Mouse (Mus musculus): ENCODE measurements at regions not wholly inside any gene's neighbourhood (a gene's known extent, or its start where the extent isn't known, plus 50 kb on each side); places are given as distances from the start of the nearest gene placed in this dataset.

DNA sequence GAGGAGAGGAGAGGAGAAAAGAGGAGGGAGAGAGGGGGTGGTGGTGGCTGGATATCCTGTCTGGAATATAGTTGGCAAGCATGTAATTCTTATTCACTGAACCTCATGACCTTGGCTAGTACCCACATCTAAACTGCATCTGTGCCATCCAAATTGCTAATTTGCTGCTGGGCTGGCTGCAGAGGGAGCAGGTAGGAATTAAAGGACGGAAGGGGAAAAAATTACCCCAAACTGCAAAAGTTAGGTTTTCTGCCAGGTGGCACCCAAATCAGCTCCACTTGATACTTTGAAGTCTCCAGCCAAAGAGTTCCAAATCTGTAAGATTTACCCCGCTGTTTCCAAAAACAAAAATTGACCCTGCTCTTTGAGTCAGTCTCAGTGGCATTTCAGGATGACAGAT, 466.2 kb upstream of the Tnp1 start:
- Histone ChIP-seq H3K4me3 (ENCODE audit: insufficient read depth, low read depth, low read length) (no peak overlapping the region), H3K4me1 (ENCODE audit: control insufficient read depth, insufficient read depth, low read length) (peaks cover 9% of the 10 kb centered on the region; the same call in 1 of the 2 replicates), H3K36me3 (ENCODE audit: control insufficient read depth, insufficient read depth, low read length) (no peaks in the 10 kb centered on the region), H3K27me3 (replicated peaks; ENCODE audit: control insufficient read depth, insufficient read depth, low read length) (no peaks in the 10 kb centered on the region), H3K27ac (ENCODE audit: insufficient read depth, low read depth, low read length) (no peak overlapping the region)
- TF ChIP-seq POLR2A (IDR thresholded peaks at IDR 0.05; ENCODE audit: low read depth, low read length): no peak
- TF ChIP-seq CTCF (conservative IDR thresholded peaks at IDR 0.05; ENCODE audit: insufficient read depth, insufficient read length, low read depth, low read length): no peak
- WGBS: 53% methylated on average over 2 of the region's 2 CpGs
- peak; percentile 33 for DNase-seq

DNA sequence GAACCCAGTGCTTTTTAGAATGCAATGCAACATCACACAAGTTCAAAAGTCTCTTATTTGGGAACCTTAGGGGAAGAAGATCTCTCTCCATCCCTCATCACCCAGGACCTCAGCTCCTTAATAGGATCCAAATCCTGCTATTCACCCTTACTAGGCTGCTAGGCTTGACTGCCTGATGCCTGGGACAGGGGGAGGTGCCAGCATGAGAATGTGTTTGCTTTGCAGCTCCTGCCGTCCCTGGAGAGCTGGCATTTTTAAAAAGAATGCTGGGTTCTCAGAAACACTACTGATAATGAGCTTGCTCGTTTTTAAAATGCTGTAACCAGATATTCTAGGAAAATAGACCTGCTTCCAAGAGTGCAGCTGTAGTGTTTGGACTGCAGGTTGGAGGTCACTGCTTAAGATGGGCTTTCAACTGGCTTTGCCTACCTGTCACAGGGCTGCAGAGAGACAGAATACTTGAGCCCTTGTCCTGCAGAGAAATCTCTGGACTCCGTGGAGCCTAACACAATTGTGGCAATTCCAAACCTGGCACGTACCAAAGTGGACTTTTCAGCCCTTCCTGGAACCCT, 463.7 kb upstream of the Tnp1 start:
- Histone ChIP-seq H3K4me1 (ENCODE audit: control insufficient read depth, insufficient read depth, low read length) (peaks cover 9% of the 10 kb centered on the region; the same call in 1 of the 2 replicates), H3K27ac (ENCODE audit: insufficient read depth, low read depth, low read length) (no peak overlapping the region), H3K36me3 (ENCODE audit: control insufficient read depth, insufficient read depth, low read length) (no peaks in the 10 kb centered on the region), H3K27me3 (replicated peaks; ENCODE audit: control insufficient read depth, insufficient read depth, low read length) (no peaks in the 10 kb centered on the region), H3K4me3 (ENCODE audit: insufficient read depth, low read depth, low read length) (no peak overlapping the region)
- no peak for TF ChIP-seq CTCF (conservative IDR thresholded peaks at IDR 0.05; ENCODE audit: insufficient read depth, insufficient read length, low read depth, low read length)
- WGBS: 28% methylated on average over 4 of the region's 4 CpGs
- DNase-seq: peak; percentile 78

DNA sequence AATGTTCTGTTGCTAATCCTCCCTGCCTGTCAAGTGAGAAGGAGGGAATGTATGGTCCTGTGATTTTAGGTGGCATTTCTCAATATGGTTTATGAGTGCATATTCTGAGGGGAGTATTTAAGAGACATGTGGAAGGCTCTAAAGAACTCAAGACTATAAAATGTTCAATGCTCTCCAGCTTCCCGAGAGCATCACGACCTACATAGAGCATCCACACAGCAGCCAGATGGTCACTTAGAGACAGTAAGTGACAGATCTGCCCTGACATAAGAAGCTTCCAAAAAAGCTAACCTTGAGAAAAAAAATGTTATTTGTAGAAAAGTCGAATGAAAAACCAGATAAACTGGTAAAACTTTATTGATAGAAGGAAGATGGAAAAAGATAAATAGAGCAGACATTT, 444.9 kb upstream of the Tnp1 start:
- H3K27ac ChIP-seq (ENCODE audit: insufficient read depth, low read depth, low read length): no peak overlapping the region
- H3K4me3 ChIP-seq (ENCODE audit: insufficient read depth, low read depth, low read length): no peak overlapping the region
- H3K4me1 ChIP-seq (ENCODE audit: control insufficient read depth, insufficient read depth, low read length): no peaks in the 10 kb centered on the region
- no peaks in the 10 kb centered on the region for H3K27me3 ChIP-seq (replicated peaks; ENCODE audit: control insufficient read depth, insufficient read depth, low read length)
- H3K36me3 ChIP-seq (ENCODE audit: control insufficient read depth, insufficient read depth, low read length): no peaks in the 10 kb centered on the region
- no peak for TF ChIP-seq POLR2A (IDR thresholded peaks at IDR 0.05; ENCODE audit: low read depth, low read length)
- no peak for TF ChIP-seq CTCF (conservative IDR thresholded peaks at IDR 0.05; ENCODE audit: insufficient read depth, insufficient read length, low read depth, low read length)
- no peak for DNase-seq
- WGBS: 80% methylated on average over 3 of the region's 3 CpGs

DNA sequence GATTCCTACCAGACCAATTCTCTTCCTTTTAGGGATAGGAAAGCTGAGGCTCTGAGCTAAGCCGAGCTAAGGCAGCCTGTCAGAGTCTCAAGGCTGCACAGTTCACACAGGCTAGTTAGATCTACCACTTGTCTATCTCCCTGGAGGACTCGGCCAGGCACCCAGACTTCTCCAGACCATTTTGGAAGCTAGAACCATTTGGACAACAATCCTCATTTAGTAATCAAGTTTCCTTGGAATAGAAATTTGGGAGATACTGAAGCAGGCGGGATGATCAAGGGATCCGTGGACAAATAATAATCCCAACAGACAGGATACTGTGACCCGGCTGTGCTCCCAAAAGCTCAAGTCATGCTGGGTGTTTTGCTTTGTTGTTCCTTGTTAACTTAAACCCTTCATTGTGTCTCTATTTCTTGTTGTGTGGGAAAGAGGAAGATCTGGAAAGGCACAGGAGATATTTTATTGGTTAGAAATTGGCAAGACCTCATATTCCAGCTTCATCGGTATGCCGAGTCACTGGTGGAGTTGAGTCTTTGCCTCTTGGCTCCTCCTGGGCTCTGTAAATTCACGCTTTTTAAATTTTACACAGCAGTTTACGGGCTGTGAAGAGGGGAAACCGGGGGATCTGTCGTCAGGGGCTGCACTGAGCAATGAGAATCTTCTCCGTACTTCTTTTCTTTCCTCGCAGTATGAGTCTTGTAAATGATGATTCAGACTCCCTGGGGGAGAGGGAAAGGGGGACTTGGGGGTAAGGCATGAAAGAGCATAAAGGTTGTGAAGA, 444.2 kb upstream of the Tnp1 start:
- 76% methylated on average over 13 of the region's 13 CpGs for WGBS
- TF ChIP-seq POLR2A (IDR thresholded peaks at IDR 0.05; ENCODE audit: low read depth, low read length) (no peak), CTCF (conservative IDR thresholded peaks at IDR 0.05; ENCODE audit: insufficient read depth, insufficient read length, low read depth, low read length) (no peak)
- DNase-seq: no peak
- no peak overlapping the region for H3K4me3 ChIP-seq (ENCODE audit: insufficient read depth, low read depth, low read length)
- no peaks in the 10 kb centered on the region for H3K36me3 ChIP-seq (ENCODE audit: control insufficient read depth, insufficient read depth, low read length)
- no peaks in the 10 kb centered on the region for H3K27me3 ChIP-seq (replicated peaks; ENCODE audit: control insufficient read depth, insufficient read depth, low read length)
- H3K4me1 ChIP-seq (ENCODE audit: control insufficient read depth, insufficient read depth, low read length): no peaks in the 10 kb centered on the region
- H3K27ac ChIP-seq (ENCODE audit: insufficient read depth, low read depth, low read length): no peak overlapping the region

DNA sequence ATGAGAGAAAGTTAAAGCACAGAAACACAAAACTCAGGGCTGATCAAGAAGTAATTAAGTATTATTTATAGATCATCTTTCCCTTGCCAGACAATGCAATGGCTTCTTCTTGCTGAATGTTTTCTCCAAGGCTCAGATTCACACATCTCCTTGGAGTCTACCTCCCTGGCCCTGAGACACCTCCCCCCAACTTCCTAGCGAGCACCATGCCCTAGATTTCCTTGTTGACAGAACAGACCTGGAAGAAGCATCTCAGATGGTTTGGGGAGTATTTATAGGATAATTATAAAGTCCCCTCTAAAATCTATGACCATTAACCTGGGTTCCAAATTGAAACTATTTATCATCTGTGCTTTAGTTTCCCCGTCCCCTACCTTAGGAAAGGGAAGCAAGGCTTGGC, 441.6 kb upstream of the Tnp1 start:
- Histone ChIP-seq H3K27ac (ENCODE audit: insufficient read depth, low read depth, low read length) (no peak overlapping the region), H3K4me1 (ENCODE audit: control insufficient read depth, insufficient read depth, low read length) (no peaks in the 10 kb centered on the region), H3K4me3 (ENCODE audit: insufficient read depth, low read depth, low read length) (no peak overlapping the region), H3K36me3 (ENCODE audit: control insufficient read depth, insufficient read depth, low read length) (no peaks in the 10 kb centered on the region), H3K27me3 (replicated peaks; ENCODE audit: control insufficient read depth, insufficient read depth, low read length) (no peaks in the 10 kb centered on the region)
- TF ChIP-seq CTCF (conservative IDR thresholded peaks at IDR 0.05; ENCODE audit: insufficient read depth, insufficient read length, low read depth, low read length) (no peak), POLR2A (IDR thresholded peaks at IDR 0.05; ENCODE audit: low read depth, low read length) (no peak)
- DNase-seq: no peak
- 88% methylated on average over 2 of the region's 2 CpGs for WGBS

DNA sequence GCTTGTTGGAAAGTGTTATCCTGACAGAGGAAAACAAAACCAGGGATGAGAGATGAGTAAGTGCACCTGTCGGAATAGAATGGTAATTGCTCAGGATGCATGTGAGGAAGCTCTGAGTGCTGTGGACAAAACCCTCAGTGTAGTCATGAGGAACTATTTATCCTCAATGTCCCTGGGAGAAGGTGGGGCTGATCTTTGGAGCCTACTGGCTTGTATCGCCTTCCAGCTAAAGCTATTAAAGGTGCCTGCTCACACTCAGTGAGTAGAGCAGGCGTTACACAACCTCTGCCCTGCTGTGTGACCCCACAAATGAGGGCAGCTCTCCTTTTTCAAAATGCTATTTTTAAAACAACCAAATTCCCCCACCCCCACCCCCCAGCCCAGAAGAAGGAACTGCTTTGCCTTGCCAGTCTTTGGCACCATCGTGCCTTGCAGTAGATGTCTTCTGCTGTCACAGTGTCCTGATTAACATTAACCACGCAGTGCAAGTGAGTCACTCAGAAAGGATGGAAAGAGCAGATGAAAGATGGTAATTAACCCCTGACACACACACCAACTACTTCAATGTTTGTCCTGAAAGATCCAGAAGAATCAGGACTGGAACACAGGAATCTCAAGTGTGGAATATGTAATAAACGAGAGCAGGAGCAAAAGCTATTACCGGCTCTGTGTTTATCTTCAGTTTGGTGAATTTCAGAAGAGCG, 440.8 kb upstream of the Tnp1 start:
- no peaks in the 10 kb centered on the region for H3K4me1 ChIP-seq (ENCODE audit: control insufficient read depth, insufficient read depth, low read length)
- TF ChIP-seq CTCF (conservative IDR thresholded peaks at IDR 0.05; ENCODE audit: insufficient read depth, insufficient read length, low read depth, low read length): no peak
- TF ChIP-seq POLR2A (IDR thresholded peaks at IDR 0.05; ENCODE audit: low read depth, low read length): no peak
- H3K27me3 ChIP-seq (replicated peaks; ENCODE audit: control insufficient read depth, insufficient read depth, low read length): no peaks in the 10 kb centered on the region
- H3K27ac ChIP-seq (ENCODE audit: insufficient read depth, low read depth, low read length): no peak overlapping the region
- no peak overlapping the region for H3K4me3 ChIP-seq (ENCODE audit: insufficient read depth, low read depth, low read length)
- 68% methylated on average over 8 of the region's 8 CpGs for WGBS
- no peaks in the 10 kb centered on the region for H3K36me3 ChIP-seq (ENCODE audit: control insufficient read depth, insufficient read depth, low read length)
- peak; percentile 43 for DNase-seq

DNA sequence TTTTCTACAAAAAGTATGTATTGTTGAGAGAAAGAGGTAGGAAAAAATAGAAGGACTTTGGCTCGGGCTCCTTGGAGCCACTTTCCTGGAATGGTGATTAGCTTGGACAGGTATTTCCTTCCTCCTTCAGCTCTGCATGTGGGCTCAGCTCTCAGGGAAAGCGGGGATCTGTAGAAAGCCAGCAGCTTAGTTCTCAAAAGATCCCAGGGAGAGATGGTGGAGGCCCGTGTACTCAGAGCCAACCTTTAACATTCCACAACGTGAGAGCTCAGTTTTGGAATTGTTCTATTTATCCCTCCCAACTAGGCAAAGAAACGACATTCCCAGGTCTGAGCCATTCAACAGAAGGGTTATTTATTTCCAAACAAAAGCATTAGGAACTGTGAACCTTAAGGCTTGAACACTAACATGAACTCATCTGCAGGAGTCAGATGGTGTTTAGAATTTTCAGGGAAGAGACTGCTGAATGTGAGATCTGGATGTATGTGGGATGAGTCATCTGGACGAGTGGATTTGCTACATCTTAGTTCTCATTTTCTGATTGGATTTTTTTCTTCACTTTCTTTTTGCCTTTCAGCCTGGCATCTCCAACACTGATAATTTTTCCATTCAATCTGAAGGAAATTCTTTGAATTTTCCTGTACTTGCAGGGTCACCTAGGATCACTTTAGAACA, 428.6 kb upstream of the Tnp1 start:
- 49% methylated on average over 6 of the region's 6 CpGs for WGBS
- no peak overlapping the region for H3K4me3 ChIP-seq (ENCODE audit: insufficient read depth, low read depth, low read length)
- no peaks in the 10 kb centered on the region for H3K36me3 ChIP-seq (ENCODE audit: control insufficient read depth, insufficient read depth, low read length)
- no peaks in the 10 kb centered on the region for H3K27me3 ChIP-seq (replicated peaks; ENCODE audit: control insufficient read depth, insufficient read depth, low read length)
- TF ChIP-seq CTCF (conservative IDR thresholded peaks at IDR 0.05; ENCODE audit: insufficient read depth, insufficient read length, low read depth, low read length): no peak
- TF ChIP-seq POLR2A (IDR thresholded peaks at IDR 0.05; ENCODE audit: low read depth, low read length): no peak
- H3K4me1 ChIP-seq (ENCODE audit: control insufficient read depth, insufficient read depth, low read length): no peaks in the 10 kb centered on the region
- no peak for DNase-seq
- H3K27ac ChIP-seq (ENCODE audit: insufficient read depth, low read depth, low read length): no peak overlapping the region
